Mouse (Mus musculus) midbrain, embryonic 13.5 days (tissue): ENCODE results near the gene 4933407L21Rik. TPM values are rescaled to one million over a fixed set of nuclear protein-coding genes. Genes with fewer than 3 reads are reported as not detected.

Experiments used
- ATAC-seq: fragments of 200-750 bp; cut with Nextera tagmentation; 2 replicates; pipeline ENCODE4 v1.8.0; 2017; ENCODE audit warnings: mild to moderate bottlenecking, moderate TSS enrichment, moderate library complexity
- H3K27ac ChIP-seq: fragments of 300-500 bp; sonication (generic); 2 replicates; pipeline ENCODE4 v1.5.1; 2015; ENCODE audit warnings: inconsistent platforms, mild to moderate bottlenecking, moderate library complexity
- H3K27me3 ChIP-seq: fragments of 300-500 bp; sonication (generic); 2 replicates; pipeline ENCODE4 v1.6.1; 2015; ENCODE audit warnings: mild to moderate bottlenecking, inconsistent platforms
- H3K36me3 ChIP-seq: fragments of 300-500 bp; sonication (generic); 2 replicates; pipeline ENCODE4 v1.6.1; 2015; ENCODE audit warnings: mild to moderate bottlenecking, inconsistent platforms
- H3K4me1 ChIP-seq: fragments of 300-500 bp; sonication (generic); replicated peaks from 2 replicates; pipeline ENCODE4 v1.6.1; 2015; ENCODE audit warnings: inconsistent platforms
- H3K4me2 ChIP-seq: fragments of 300-500 bp; sonication (generic); replicated peaks from 2 replicates; pipeline ENCODE4 v1.6.1; 2015; ENCODE audit warnings: moderate library complexity, mild to moderate bottlenecking, inconsistent platforms
- H3K4me3 ChIP-seq: fragments of 300-500 bp; sonication (generic); replicated peaks from 2 replicates; pipeline ENCODE4 v1.5.1; 2015; ENCODE audit warnings: mild to moderate bottlenecking, inconsistent platforms
- H3K9ac ChIP-seq: fragments of 300-500 bp; sonication (generic); replicated peaks from 2 replicates; pipeline ENCODE4 v1.6.1; 2015; ENCODE audit warnings: mild to moderate bottlenecking, inconsistent platforms
- H3K9me3 ChIP-seq: fragments of 300-500 bp; sonication (generic); 2 replicates; pipeline ENCODE4 v1.6.1; 2016; ENCODE audit warnings: mild to moderate bottlenecking, inconsistent platforms
- WGBS: fragments of 180-500 bp; shearing (Covaris S2); methylation state at CpG from one replicate; pipeline ENCODE4 v1.1.7; 2015; 5-methylcytosine and 5-hydroxymethylcytosine counted together
- polyA plus RNA-seq: library from polyadenylated mRNA; unstranded; fragments of >200 nt; fragmentation: Nextera tagmentation; extraction: Ambion mirVana; gene quantifications from 2 replicates; pipeline ENCODE4 v1.2.1, GENCODE M21; 2015

Gene 4933407L21Rik
- polyA plus RNA-seq, 1 experiment from 2014 or later: 6.5 TPM

DNA sequence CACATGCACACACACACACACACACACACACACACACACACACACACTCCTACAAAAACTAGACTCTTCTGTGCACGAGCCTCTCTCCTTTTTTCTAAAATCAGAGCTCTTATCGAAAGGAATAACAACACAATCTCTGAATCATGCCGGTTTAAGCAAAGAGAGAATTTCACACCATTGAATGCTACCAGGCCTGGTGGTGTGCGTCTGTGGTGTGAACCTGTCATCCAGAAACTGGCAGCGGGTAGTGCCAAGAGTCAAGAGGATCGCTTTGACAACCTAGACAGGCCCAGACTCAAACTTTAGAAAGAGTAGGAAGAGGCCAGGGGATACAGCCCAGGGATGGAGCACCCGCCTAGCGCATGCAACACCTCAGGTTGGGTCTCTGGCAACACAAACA is 14.0 kb downstream of the 4933407L21Rik start:
- 88% methylated on average over 8 of the region's 8 CpGs for WGBS
- H3K9me3 ChIP-seq: peaks cover 8% of the 10 kb centered on the region
- no peak overlapping the region for H3K4me3 ChIP-seq
- no peaks in the 10 kb centered on the region for H3K27me3 ChIP-seq
- H3K9ac ChIP-seq: no peak overlapping the region
- H3K27ac ChIP-seq: no peak overlapping the region
- H3K4me2 ChIP-seq: no peak overlapping the region
- no peak for ATAC-seq
- no peaks in the 10 kb centered on the region; the same call in 1 of the 2 replicates for H3K4me1 ChIP-seq
- H3K36me3 ChIP-seq: no peaks in the 10 kb centered on the region

DNA sequence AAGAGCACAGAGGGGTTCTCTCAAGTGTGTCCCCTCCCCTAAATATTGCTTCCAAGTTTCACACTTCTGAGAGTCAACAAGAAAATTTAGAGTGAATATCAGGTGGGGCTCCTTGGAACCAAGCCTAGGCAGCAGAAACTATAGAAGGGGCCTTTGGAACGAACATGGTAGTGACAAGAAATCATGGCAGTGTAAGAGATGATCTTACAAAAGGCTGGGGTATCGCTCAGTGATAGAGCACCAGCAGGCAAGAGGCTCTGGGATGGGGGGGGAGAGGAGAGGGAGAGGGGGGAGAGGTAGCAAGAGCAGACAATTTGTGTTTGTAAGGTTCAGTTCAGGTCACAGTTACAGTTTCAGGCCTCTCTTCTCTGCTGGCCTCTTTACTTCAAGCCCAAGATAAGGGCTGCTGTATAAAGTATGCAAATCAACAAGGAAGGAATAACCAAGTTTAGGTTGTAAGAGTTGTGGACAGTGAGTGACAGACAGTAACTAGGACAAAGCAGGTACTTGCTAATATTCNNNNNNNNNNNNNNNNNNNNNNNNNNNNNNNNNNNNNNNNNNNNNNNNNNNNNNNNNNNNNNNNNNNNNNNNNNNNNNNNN is 20.9 kb downstream of the 4933407L21Rik start:
- Histone ChIP-seq H3K4me3 (no peak overlapping the region), H3K4me1 (no peaks in the 10 kb centered on the region), H3K36me3 (no peaks in the 10 kb centered on the region), H3K27ac (no peak overlapping the region), H3K9ac (no peak overlapping the region), H3K27me3 (no peaks in the 10 kb centered on the region), H3K4me2 (no peak overlapping the region), H3K9me3 (peaks cover 8% of the 10 kb centered on the region)
- 84% methylated on average over 2 of the region's 2 CpGs for WGBS
- ATAC-seq: no peak

DNA sequence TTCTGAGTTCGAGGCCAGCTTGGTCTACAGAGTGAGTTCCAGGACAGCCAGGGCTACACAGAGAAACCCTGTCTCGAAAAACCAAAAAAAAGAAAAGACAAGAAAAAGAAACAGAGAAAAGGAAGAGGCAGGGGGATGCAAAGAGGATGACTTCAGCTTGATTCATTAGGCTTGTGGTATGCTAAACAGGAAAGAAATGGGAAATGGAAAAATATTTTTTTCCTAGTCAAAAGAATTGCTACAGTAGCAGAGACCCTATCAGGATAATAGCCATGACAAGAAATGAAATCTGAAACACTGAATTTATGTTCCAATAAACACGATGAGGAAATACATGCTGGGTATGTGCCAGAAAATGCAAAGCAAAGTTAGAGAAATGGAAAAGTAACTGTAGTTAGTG is 26.9 kb downstream of the 4933407L21Rik start:
- peaks cover 8% of the 10 kb centered on the region; the same call in 1 of the 2 replicates for H3K4me1 ChIP-seq
- H3K9ac ChIP-seq: no peak overlapping the region
- 92% methylated on average over 3 of the region's 3 CpGs for WGBS
- H3K4me2 ChIP-seq: no peak overlapping the region
- H3K36me3 ChIP-seq: no peaks in the 10 kb centered on the region
- H3K27me3 ChIP-seq: no peaks in the 10 kb centered on the region
- no peaks in the 10 kb centered on the region for H3K9me3 ChIP-seq
- no peak overlapping the region for H3K27ac ChIP-seq
- ATAC-seq: no peak
- no peak overlapping the region for H3K4me3 ChIP-seq

DNA sequence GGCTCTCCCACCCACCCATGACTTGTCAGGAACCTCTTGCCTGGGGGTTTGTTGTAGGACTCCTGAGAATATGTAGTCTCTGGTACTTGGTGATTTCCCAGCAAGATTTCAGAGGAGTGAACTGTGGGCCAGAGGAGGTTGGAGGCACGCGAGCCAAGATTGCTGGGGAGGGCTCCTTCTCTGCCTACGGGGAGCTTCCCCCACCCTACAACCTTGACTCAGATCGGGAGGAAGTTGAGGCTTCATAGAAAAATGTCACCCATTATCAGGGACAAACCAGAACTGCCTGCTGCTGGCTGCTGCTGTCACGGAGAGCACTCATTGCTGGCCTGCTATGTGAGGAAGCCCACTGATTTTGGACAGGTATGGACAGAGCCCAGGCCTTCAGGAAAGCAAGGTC is 29.0 kb downstream of the 4933407L21Rik start:
- Histone ChIP-seq H3K4me2 (no peak overlapping the region), H3K27ac (no peak overlapping the region), H3K4me3 (no peak overlapping the region), H3K9me3 (no peaks in the 10 kb centered on the region), H3K36me3 (no peaks in the 10 kb centered on the region), H3K9ac (no peak overlapping the region), H3K4me1 (peaks cover 8% of the 10 kb centered on the region; the same call in 1 of the 2 replicates), H3K27me3 (no peaks in the 10 kb centered on the region)
- 88% methylated on average over 5 of the region's 5 CpGs for WGBS
- ATAC-seq: no peak

DNA sequence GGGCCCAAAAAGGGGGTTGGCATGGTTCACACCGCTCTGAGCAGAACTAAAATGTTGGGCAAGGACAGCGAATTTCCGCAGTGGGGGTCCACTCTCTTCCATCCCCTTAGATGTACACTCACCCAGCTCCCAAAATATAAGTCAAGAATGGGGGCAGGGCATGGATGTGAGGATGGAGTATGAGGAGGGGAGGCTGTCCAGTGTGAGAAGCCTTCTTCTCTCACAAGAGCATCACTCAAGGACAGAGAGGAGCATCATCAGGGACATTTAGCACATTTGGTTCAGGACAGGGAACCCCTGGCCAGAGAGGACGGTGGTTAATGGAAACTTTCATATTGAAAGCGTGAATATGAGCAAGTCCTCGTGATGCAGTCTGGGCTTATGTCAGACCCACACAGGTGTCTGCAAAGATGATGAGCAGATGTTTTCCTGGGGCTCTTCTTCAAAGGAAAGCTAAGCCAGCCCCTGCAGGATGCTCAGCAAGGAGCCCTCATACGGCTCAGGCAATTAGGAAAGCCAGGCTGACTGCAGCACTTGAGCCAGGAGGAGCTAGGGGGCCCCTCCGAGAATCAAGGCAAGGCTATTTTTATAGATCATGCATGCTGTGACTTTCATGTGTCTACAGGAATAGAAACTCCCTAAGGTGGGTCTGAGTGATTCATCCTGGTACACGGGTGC is 29.8 kb downstream of the 4933407L21Rik start:
- Histone ChIP-seq H3K9me3 (no peaks in the 10 kb centered on the region), H3K27ac (no peak overlapping the region), H3K4me3 (no peak overlapping the region), H3K27me3 (no peaks in the 10 kb centered on the region), H3K36me3 (no peaks in the 10 kb centered on the region), H3K9ac (no peak overlapping the region), H3K4me1 (peaks cover 8% of the 10 kb centered on the region; the same call in 1 of the 2 replicates), H3K4me2 (no peak overlapping the region)
- peak; percentile 60 for ATAC-seq
- WGBS: 52% methylated on average over 9 of the region's 9 CpGs

DNA sequence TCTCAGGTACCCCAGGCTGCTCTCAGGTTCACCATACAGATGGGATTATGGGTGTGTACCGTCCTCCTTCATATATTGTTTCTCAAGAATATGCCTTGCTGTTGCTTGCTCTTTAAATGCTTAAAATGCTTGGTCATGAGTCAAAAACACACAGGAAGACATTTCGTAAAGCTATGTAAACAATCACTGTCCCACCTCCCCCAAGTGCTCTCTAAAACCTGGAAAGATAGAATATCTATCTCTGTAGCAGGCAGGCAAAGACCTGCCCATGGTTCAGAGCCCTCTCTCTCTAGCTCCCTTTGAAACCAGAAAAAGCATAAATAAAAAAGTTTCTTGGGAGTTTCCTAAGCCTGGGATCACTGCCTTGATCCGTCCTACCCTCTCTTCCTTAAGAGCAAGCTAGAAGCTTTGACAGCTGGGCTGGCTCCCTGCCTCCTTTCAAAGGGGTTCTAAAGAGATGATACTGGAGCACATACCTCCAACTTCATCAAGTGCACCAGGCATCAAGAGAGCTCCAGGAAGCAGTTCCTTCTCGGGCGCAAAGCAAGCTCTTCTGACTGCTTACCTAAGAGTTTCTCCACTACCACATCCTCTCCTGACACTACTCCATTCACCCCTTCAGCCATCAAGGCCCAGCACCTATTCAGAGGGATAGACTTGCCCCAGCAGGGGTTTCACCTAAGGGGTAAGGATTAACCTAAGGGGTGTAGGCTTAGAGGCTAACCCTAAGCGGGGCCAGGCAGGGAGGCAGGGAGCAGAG is 31.0 kb downstream of the 4933407L21Rik start:
- no peaks in the 10 kb centered on the region for H3K27me3 ChIP-seq
- no peak overlapping the region for H3K27ac ChIP-seq
- H3K36me3 ChIP-seq: no peaks in the 10 kb centered on the region
- WGBS: 64% methylated on average over 6 of the region's 6 CpGs
- no peak for ATAC-seq
- peaks cover 8% of the 10 kb centered on the region; the same call in 1 of the 2 replicates for H3K4me1 ChIP-seq
- H3K9ac ChIP-seq: no peak overlapping the region
- H3K9me3 ChIP-seq: no peaks in the 10 kb centered on the region
- no peak overlapping the region for H3K4me3 ChIP-seq
- H3K4me2 ChIP-seq: no peak overlapping the region

DNA sequence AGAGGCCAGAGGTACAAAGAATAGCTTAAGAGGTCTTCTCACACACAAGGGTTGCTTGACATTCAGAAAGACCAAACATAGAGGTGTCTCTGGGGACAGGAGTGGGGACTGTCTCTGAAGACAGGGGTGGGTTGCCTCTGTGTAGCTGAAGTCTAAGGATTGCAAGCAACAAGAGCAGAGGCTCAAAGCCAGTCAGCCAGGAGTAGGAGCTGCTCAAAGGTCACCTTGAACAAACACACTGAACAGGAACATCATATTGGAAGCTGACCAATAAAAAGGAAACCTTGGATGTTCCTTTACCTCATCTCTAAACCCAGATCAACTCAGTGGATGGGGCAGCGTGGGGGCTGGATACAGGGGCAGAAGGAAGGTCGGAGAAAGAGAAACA is 31.6 kb downstream of the 4933407L21Rik start:
- no peak overlapping the region for H3K9ac ChIP-seq
- 80% methylated on average over 2 of the region's 2 CpGs for WGBS
- ATAC-seq: no peak
- H3K4me1 ChIP-seq: peaks cover 8% of the 10 kb centered on the region; the same call in 1 of the 2 replicates
- no peak overlapping the region for H3K4me2 ChIP-seq
- H3K9me3 ChIP-seq: no peaks in the 10 kb centered on the region
- H3K4me3 ChIP-seq: no peak overlapping the region
- no peaks in the 10 kb centered on the region for H3K27me3 ChIP-seq
- H3K27ac ChIP-seq: no peak overlapping the region
- no peaks in the 10 kb centered on the region for H3K36me3 ChIP-seq

DNA sequence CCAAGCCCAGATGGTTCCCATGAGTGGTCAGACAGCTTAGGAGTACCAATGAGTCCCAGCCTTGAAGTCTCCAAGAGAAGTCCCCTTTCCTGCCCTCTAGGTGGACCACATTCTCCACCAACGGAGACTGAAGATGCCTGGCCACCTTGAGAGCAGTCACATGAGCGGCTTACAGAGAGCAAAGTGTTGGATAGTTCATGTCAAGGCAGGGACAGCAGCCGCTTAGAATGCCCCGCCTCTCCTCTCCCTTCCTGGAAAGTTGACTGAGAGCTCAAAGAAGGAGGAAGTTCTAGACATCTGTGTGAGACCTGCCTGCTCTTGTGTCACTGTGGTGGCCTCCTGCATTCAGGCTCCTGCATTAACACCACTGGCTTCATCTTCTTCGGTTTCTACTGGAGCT is 32.6 kb downstream of the 4933407L21Rik start, which contains the start of gene Gpr55:
TSS of gene Gpr55 (minus strand) at position 135 of the 400 bp plus-strand sequence.
- Histone ChIP-seq H3K36me3 (no peaks in the 10 kb centered on the region), H3K4me1 (peaks cover 8% of the 10 kb centered on the region; the same call in 1 of the 2 replicates)
- WGBS: 82% methylated on average over 5 of the region's 5 CpGs

DNA sequence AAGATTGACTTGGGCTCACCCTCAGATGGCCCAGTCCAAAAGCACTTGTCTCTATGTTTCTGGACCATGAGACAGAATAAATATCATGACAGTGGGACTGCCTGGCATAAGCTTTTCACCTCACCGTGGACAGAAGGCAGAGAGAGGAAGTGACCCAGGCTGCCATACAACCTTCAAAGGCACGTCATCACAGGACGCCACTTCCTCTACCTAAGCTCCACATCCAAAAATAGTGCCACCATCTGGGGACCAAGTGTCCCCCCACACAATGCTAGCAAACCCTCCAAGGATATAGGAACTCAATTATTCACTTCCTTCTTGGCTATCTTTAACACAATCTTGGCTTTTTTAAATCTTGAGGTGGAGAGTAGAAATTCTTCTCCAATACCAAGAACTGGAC is 33.8 kb downstream of the 4933407L21Rik start:
- no peaks in the 10 kb centered on the region for H3K27me3 ChIP-seq
- peaks cover 8% of the 10 kb centered on the region; the same call in 1 of the 2 replicates for H3K4me1 ChIP-seq
- no peak overlapping the region for H3K4me3 ChIP-seq
- no peaks in the 10 kb centered on the region for H3K9me3 ChIP-seq
- WGBS: 86% methylated on average over 3 of the region's 3 CpGs
- no peak for ATAC-seq
- H3K36me3 ChIP-seq: no peaks in the 10 kb centered on the region
- H3K27ac ChIP-seq: no peak overlapping the region
- H3K9ac ChIP-seq: no peak overlapping the region
- H3K4me2 ChIP-seq: no peak overlapping the region

More for the DNA sequence above, 32.6 kb downstream of the 4933407L21Rik start, which contains the start of gene Gpr55:
- no peak within 1 kb of the TSS for H3K27ac ChIP-seq
- H3K4me2 ChIP-seq: no peak within 1 kb of the TSS
- no peak for ATAC-seq
- no peak within 1 kb of the TSS for H3K9ac ChIP-seq
- no peaks in the 10 kb centered on the region for H3K9me3 ChIP-seq
- H3K4me3 ChIP-seq: no peak within 1 kb of the TSS
- no peaks in the 10 kb centered on the region for H3K27me3 ChIP-seq

DNA sequence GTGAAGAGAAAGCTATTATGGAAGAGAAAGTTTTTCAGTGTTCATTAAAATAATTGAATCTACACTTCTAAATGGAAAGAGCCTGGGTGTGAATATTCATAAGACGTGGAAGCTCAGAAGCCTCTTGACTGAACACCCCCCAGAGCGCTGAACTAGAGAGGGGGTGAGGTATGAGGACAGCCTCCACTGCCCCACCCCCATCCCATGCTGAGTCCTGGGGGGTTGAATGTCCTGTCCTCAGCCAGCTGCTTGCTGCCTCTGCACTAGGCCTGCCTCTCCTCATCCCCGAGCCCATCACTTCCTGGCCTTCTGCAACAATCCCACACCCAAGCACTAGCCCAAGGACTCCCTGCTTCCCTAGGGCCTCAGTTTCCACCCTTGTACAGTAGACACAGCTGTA is 37.6 kb downstream of the 4933407L21Rik start:
- Histone ChIP-seq H3K36me3 (no peaks in the 10 kb centered on the region), H3K9ac (no peak overlapping the region), H3K4me2 (no peak overlapping the region), H3K9me3 (no peaks in the 10 kb centered on the region), H3K27ac (no peak overlapping the region), H3K27me3 (no peaks in the 10 kb centered on the region), H3K4me1 (no peaks in the 10 kb centered on the region), H3K4me3 (no peak overlapping the region)
- 71% methylated on average over 3 of the region's 3 CpGs for WGBS
- no peak for ATAC-seq

DNA sequence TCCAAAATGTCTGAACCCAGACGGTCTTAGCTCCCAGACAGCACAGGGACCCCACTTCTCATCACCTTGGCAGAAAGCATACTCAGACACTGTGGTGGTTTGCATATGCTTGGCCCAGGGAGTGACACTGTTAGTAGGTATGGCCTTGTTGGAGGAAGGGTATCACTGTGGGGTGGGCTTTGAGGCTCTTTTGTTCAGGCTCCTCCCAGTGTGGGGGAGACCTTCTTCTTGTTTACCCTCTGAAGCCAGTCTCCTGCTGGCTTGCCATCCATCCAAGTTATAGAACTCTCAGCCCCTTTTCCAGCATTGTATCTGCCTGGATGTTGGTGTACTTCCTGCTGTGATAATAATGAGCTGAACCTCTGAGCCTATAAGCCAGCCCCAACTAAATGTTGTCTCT is 40.8 kb downstream of the 4933407L21Rik start:
- no peaks in the 10 kb centered on the region for H3K9me3 ChIP-seq
- ATAC-seq: no peak
- no peak overlapping the region for H3K4me3 ChIP-seq
- H3K36me3 ChIP-seq: no peaks in the 10 kb centered on the region
- no peaks in the 10 kb centered on the region for H3K27me3 ChIP-seq
- no peaks in the 10 kb centered on the region for H3K4me1 ChIP-seq
- no peak overlapping the region for H3K9ac ChIP-seq
- no peak overlapping the region for H3K4me2 ChIP-seq
- H3K27ac ChIP-seq: peak overlapping the region; percentile 45
- 63% methylated on average over 1 of the region's 1 CpGs for WGBS

DNA sequence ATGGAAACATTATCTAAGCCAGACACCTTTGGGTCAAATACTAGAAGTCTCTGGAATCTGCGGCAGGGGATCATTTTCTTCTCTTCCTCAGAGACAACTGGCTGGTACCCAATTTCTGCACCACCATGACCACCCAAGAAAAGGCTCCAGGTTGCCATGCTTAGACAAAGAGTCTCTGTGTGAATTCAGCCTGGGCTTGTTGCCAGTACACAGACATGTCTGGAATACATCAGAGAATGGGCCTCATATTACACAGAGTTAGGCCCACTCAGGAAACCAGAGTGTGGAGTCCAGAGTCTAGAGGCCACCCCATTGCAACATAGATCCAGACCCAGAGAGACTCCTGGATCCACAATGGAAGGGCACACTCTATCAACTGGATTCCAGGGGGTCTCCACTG is 41.2 kb downstream of the 4933407L21Rik start:
- Histone ChIP-seq H3K27ac (no peak overlapping the region), H3K9ac (no peak overlapping the region), H3K27me3 (no peaks in the 10 kb centered on the region), H3K9me3 (no peaks in the 10 kb centered on the region), H3K4me1 (no peaks in the 10 kb centered on the region), H3K4me2 (no peak overlapping the region), H3K4me3 (no peak overlapping the region), H3K36me3 (no peaks in the 10 kb centered on the region)
- ATAC-seq: peak; percentile 43; the same call in 1 of the 2 replicates
- whole genome bisulfite sequencing: 71% methylated on average over 1 of the region's 1 CpGs
